Mouse (Mus musculus) heart, adult 2 months (tissue): ENCODE data around the gene Nkiras2. TPM values are rescaled to one million over a fixed set of nuclear protein-coding genes. Genes with fewer than 3 reads are reported as not detected.

ENCODE experiments used
- DNase-seq, 2 experiments: peaks; one replicate each; pipeline ENCODE4 v3.0.0; 2021
- H3K27ac ChIP-seq: fragments of 200-600 bp; 2 replicates; pipeline ENCODE4 v1.8.1; 2022
- H3K27me3 ChIP-seq: fragments of 200-500 bp; 2 replicates; pipeline ENCODE4 v1.6.1; 2012; ENCODE audit warnings: mild to moderate bottlenecking, low read length, inconsistent platforms, mixed read lengths; ENCODE audit not compliant: control insufficient read depth, insufficient read depth
- H3K36me3 ChIP-seq: fragments of 200-500 bp; 2 replicates; pipeline ENCODE4 v1.6.1; 2012; ENCODE audit warnings: low read length, inconsistent platforms; ENCODE audit not compliant: control insufficient read depth, insufficient read depth
- H3K4me1 ChIP-seq: fragments of 200-500 bp; 2 replicates; pipeline ENCODE4 v1.6.1; 2011; ENCODE audit warnings: low read length; ENCODE audit not compliant: control insufficient read depth, insufficient read depth
- H3K4me3 ChIP-seq: fragments of 200-600 bp; 2 replicates; pipeline ENCODE4 v1.8.1; 2022
- H3K79me2 ChIP-seq: fragments of 200-500 bp; replicated peaks from 2 replicates; pipeline ENCODE4 v1.6.1; 2012; ENCODE audit warnings: mild to moderate bottlenecking, inconsistent platforms, low read length, moderate library complexity, mixed read lengths; ENCODE audit not compliant: control insufficient read depth, insufficient read depth
- H3K9ac ChIP-seq: fragments of 200-500 bp; 2 replicates; pipeline ENCODE4 v1.6.1; 2012; ENCODE audit warnings: low read depth, mild to moderate bottlenecking, control low read depth, inconsistent platforms, low read length, mixed read lengths
- CTCF ChIP-seq: fragments of 200-600 bp; IDR thresholded peaks from 2 replicates; pipeline ENCODE4 v1.8.1; 2022; ENCODE audit warnings: antibody characterized with exemption, mild to moderate bottlenecking, moderate library complexity
- EP300 ChIP-seq: fragments of 200-500 bp; IDR thresholded peaks from 2 replicates; pipeline ENCODE4 v1.6.1; 2011; ENCODE audit warnings: low read depth, low read length, control low read depth; ENCODE audit not compliant: insufficient read depth
- POLR2A ChIP-seq: fragments of 200-500 bp; IDR thresholded peaks from 2 replicates; pipeline ENCODE4 v1.6.1; 2011; ENCODE audit warnings: mild to moderate bottlenecking, low read depth, low read length, control low read depth; ENCODE audit not compliant: insufficient read depth
- WGBS: fragments of 180-500 bp; shearing (Covaris S2); methylation state at CpG from one replicate; pipeline ENCODE4 v1.1.7; 2018; 5-methylcytosine and 5-hydroxymethylcytosine counted together
- intact Hi-C: fragments of 180-260 bp; cut with DNase I; formaldehyde crosslinking; loops from one replicate; pipeline ENCODE4 v1.15.1; 2025
- polyA plus RNA-seq: library from polyadenylated mRNA; depleted of rRNA; stranded (reverse); fragments of >200 nt; gene quantifications from 2 replicates; pipeline ENCODE4 v1.2.3, GENCODE M21; 2012
- total RNA-seq, 2 experiments: library from RNA; stranded (reverse); gene quantifications; 2 replicates each; pipeline ENCODE4 v1.2.3; 2021

Nkiras2 gene
- total and polyA plus RNA-seq, 3 experiments, result 49.5 to 91.2 (median 50.3) TPM

GRCm38 (mm10) chr11:100640159-100640906, 21.3 kb downstream of the Nkiras2 start:
- intact Hi-C loops, result no loop called here
- Histone ChIP-seq H3K4me1 (no peaks in the 10 kb centered on the region), H3K4me3 (peak overlapping the region; percentile 7; the same call in 1 of the 2 replicates), H3K27me3 (no peaks in the 10 kb centered on the region), H3K27ac (no peak overlapping the region), H3K9ac (peak overlapping the region; percentile 3; the same call in 1 of the 2 replicates), H3K36me3 (no peaks in the 10 kb centered on the region), H3K79me2 (no peaks in the 10 kb centered on the region)
- TF ChIP-seq POLR2A (no peak), EP300 (no peak), CTCF (peak; percentile 59)
- DNase-seq, result peak; percentile 31 to 48
- WGBS, result 10% methylated on average over 52 of the region's 52 CpGs

- Histone ChIP-seq H3K4me3 (no peak overlapping the region), H3K79me2 (no peaks in the 10 kb centered on the region), H3K27ac (no peak overlapping the region), H3K27me3 (no peaks in the 10 kb centered on the region), H3K36me3 (no peaks in the 10 kb centered on the region), H3K9ac (no peak overlapping the region), H3K4me1 (no peaks in the 10 kb centered on the region)
- TF ChIP-seq POLR2A (no peak), CTCF (no peak), EP300 (no peak)
- intact Hi-C loops, result no loop called here
- WGBS, result 64% methylated on average over 15 of the region's 15 CpGs
- DNase-seq, result no peak
These were observed 24.9 kb downstream of the Nkiras2 start for GRCm38 (mm10) chr11:100643612-100644575.

- 23% methylated on average over 1 of the region's 1 CpGs for WGBS
- Histone ChIP-seq H3K4me3 (no peak overlapping the region), H3K27me3 (no peaks in the 10 kb centered on the region), H3K79me2 (no peaks in the 10 kb centered on the region), H3K36me3 (no peaks in the 10 kb centered on the region), H3K9ac (no peak overlapping the region), H3K4me1 (no peaks in the 10 kb centered on the region), H3K27ac (no peak overlapping the region)
- no peak for DNase-seq
- TF ChIP-seq EP300 (no peak), CTCF (peak; percentile 56)
- intact Hi-C loops, result no loop called here
These were observed 27.2 kb downstream of the Nkiras2 start for GRCm38 (mm10) chr11:100646265-100646664.

- H3K4me1 ChIP-seq, result no peaks in the 10 kb centered on the region
- 87% methylated on average over 8 of the region's 8 CpGs for WGBS
These were observed 29.4 kb downstream of the Nkiras2 start for GRCm38 (mm10) chr11:100648405-100648804.

GRCm38 (mm10) chr11:100651205-100651604, 32.2 kb downstream of the Nkiras2 start:
- 30% methylated on average over 8 of the region's 8 CpGs for WGBS
- no peak for TF ChIP-seq CTCF
- TF ChIP-seq EP300, result no peak
- no peak for TF ChIP-seq POLR2A
- Histone ChIP-seq H3K4me1 (no peaks in the 10 kb centered on the region), H3K36me3 (no peaks in the 10 kb centered on the region), H3K9ac (no peak overlapping the region), H3K4me3 (no peak overlapping the region), H3K79me2 (no peaks in the 10 kb centered on the region), H3K27ac (no peak overlapping the region), H3K27me3 (no peaks in the 10 kb centered on the region; the same call in 1 of the 2 replicates)
- intact Hi-C loops, result no loop called here
- DNase-seq, result no peak

More at GRCm38 (mm10) chr11:100648405-100648804, 29.4 kb downstream of the Nkiras2 start:
- intact Hi-C loops, result no loop called here
- H3K4me3 ChIP-seq, result no peak overlapping the region
- no peak overlapping the region for H3K9ac ChIP-seq
- H3K27ac ChIP-seq, result no peak overlapping the region
- DNase-seq, result no peak
- no peaks in the 10 kb centered on the region for H3K36me3 ChIP-seq
- TF ChIP-seq CTCF (no peak), EP300 (no peak)
- H3K79me2 ChIP-seq, result no peaks in the 10 kb centered on the region
- H3K27me3 ChIP-seq, result no peaks in the 10 kb centered on the region; the same call in 1 of the 2 replicates

GRCm38 (mm10) chr11:100651748-100652147, 32.7 kb downstream of the Nkiras2 start:
- Histone ChIP-seq H3K27ac (no peak overlapping the region), H3K79me2 (no peaks in the 10 kb centered on the region), H3K4me1 (no peaks in the 10 kb centered on the region), H3K36me3 (no peaks in the 10 kb centered on the region), H3K27me3 (no peaks in the 10 kb centered on the region; the same call in 1 of the 2 replicates), H3K4me3 (no peak overlapping the region), H3K9ac (no peak overlapping the region)
- DNase-seq, result no peak
- TF ChIP-seq EP300 (no peak), CTCF (no peak), POLR2A (no peak)
- WGBS, result 15% methylated on average over 3 of the region's 3 CpGs
- intact Hi-C loops, result no loop called here
